Mouse (Mus musculus) T-helper 1 cell (primary cell): ENCODE measurements around the gene Tor3a.

Experiments used
- in situ Hi-C: fragments of 300-600 bp; cut with MboI, MseI; formaldehyde crosslinking; loops from one replicate; pipeline ENCODE4 v1.15.1; 2025; ENCODE audit warnings: high pct_unique_total_duplicates

The Tor3a gene

DNA sequence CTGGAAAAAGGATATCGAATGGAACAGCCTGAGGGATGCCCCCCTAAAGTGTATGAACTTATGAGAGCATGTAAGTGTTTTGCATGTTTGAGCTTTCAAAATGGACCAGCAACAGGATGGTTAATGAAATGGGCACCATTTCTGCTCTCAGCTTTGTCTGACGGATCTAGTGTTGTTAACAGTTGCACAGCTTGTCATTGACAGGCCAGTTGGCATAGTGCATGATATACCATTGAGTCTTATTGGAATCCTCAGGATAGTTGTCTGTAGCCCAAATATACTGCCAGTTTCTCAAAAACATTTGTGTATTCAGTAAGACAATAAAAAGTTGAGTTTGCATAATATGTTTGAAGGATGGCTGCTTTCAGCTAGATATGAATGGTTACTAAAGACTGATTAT, 39.0 kb downstream of the Tor3a start:
- in situ Hi-C loops = loop anchor here (10.0 kb wide), 1 partner anchor 160 kb away; the partner anchor contains the start of gene Soat1

DNA sequence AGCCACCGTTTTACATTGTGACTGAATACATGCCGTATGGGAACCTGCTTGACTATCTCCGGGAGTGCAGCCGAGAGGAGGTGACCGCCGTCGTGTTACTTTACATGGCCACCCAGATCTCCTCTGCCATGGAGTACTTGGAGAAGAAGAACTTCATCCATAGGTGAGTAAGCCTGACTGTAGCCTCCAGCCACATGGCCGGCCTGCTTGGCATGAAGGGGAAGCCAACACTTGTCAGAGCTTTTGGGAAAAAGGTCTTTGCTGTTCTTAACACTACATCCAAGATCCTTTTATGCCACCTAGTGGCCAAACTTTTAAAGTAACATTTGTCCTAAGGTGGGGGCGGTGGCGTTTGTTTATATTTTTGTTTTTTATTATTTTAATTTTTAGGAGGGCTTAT, 41.1 kb downstream of the Tor3a start:
- in situ Hi-C loops = loop anchor here (10.0 kb wide), 1 partner anchor 158 kb away; the partner anchor contains the start of gene Soat1

DNA sequence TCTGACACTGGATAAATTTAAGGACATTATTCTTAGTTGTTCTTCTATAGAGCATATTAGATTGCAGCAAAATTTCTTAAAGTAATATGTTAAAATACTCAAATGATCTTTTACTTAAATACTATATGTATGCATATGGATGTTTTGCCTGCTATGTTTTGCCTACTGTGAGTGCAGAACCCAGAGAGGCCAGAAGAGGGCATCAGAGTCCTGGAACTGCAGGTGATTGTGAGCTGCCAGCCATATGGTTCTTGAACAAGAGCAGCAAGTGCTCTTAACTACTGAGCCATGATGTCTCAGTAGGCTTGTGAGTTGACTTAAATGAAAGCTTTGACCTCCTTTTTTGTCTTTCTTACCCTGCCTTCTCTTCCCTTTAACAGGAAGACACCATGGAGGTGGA, 43.2 kb downstream of the Tor3a start:
- in situ Hi-C loops = loop anchor here (10.0 kb wide), 1 partner anchor 156 kb away; the partner anchor contains the start of gene Soat1

DNA sequence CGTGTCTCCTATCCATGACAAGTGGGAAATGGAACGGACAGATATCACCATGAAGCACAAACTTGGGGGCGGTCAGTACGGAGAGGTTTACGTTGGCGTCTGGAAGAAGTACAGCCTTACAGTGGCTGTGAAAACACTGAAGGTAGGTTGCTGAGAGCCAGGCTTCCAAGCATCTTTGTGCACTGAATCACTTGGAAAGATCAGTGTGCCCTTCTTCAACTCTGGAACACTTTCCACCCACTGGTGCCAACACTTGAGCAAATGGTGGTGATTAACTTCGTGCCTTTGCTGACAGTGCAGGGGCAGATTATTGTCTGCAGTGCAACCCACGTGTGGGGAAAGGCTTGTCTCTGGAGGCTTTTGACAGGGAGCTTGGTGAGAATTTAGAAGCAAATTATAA, 44.2 kb downstream of the Tor3a start:
- in situ Hi-C loops = loop anchor here (10.0 kb wide), 1 partner anchor 155 kb away; the partner anchor contains the start of gene Soat1

DNA sequence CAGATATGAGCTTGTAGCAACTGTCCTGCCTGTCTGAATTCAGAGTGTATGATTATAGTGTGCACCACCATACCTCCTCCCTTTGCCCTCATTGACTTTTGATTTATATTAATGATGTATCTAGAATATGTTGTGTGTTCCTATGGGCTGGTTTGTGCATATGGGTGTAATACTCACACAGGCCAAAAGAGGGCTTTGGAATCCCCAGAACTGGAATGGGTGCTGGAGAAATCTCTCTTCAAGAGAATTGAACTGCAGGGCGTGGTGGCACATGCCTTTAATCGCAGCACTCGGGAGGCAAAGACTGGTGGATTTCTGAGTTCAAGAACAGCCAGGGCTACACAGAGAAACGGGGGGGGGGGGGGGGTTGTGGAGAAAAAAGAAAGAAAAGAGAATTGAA, 47.4 kb downstream of the Tor3a start:
- in situ Hi-C loops = no loop called here

DNA sequence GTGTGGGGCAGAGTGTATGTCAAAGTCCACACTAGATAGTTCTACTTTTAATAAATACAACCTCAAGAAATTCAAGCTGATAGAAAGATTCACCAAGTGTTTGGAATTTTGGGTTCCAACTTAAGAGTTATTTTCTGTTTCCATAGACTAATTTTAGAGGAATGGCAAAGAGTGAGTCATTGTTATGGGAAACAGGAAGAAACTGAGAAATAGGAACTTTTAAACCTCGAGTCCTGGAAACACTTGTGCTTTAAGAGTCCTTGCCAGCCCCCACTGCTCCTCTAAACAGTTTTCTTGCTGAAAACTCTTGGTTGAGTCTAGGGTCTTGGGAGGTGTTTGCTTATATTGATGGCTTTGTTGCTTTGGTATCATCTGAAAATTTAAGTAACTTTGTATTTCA, 49.9 kb downstream of the Tor3a start:
- in situ Hi-C loops = no loop called here

DNA sequence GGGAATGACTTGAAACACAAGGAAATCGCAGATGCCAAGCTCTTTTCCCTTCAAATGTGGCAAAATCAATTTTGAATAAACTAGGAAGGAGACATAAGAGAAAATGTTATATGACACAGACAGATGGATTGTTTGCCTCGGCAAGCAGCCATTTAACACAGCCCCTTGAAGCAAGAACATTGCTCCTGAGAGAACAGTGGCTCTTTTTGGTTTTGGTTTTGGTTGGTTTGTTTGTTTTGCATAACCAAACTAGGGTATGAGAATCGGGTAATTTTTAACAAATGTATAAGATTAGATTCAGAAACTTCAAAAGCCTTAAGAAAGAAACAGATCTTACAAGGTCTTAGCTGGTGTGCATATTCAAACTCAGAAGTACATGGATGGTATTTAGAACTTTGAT, 53.2 kb downstream of the Tor3a start:
- in situ Hi-C loops = no loop called here

DNA sequence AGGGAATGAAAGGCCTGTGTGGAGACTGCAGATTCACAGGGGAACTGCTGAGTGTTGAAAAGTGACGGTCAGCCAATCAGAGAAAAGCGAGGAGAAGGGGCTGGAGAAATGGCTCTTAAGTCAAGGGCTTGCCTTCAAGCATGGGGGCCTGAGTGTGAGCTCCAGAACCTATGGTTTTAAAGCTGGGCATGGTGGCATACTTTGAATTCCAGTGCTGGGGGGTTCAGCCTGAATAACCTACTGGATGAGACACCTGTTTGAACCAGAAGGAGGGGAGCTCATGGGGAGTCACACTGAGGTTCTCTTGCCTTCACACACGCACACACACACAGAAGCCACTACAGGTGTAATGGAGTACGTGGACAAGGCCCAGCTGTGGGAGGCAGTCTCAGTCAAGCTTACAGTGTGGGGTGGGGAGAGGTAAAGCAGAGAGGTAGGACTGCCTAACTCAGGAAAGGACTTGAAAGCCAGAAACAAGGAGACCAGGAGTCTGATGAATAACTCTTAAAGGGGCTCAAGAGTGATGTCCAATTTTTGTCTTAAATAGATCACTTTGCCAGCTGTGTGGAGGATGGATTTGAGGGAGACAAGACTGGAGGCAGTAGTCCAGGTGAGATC, 53.8 kb downstream of the Tor3a start:
- in situ Hi-C loops = no loop called here

DNA sequence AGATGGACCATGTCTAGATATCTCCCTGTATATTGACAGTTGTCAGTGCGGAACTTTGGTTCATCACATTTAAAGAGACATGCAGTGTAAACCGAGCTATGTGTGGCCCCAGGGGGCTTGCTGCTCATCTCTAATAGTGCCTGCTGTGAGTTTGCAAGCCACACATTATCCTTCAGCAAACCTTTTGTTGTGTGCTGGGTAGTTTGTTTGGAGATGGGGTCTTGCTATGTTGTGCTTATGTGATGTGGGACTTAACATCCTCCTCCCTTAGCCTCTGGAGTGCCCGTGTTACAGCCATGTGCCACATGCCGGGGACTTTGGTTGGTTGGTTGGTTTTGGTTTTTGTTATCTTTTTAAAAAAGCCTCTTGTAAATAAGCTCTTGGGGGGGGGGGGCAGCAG, 56.3 kb downstream of the Tor3a start:
- in situ Hi-C loops = loop anchor here (10.0 kb wide), 1 partner anchor 53 kb away; no protein-coding TSS in a partner anchor

DNA sequence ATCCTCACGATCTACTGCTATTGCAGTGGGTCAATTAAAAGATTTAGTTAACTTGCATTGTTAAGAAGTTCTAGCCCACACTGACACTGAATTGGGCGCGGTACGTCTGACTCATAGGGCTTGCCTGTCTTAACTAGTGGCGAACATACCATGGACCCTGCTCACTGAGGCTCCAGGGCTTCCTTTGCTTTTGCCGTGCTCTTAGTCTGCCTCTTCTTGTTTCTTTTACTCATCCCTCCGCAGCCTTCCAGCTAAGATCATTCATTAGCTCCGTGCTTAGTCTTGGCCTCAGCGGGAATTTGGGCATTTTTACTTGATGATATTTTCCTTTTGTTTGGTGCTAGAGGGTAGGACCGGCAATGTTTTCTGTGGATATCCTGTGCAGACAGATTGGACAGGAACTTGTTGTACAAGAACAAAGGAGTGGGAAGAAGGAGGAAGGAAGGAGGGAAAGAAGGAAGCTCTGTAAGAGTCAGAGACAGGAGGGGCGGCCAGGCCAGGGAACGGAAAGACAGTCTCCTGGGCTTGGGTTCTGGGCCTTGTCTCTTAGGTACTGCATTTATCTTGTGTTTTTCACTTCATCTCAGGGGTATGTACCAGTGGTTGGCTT, 57.1 kb downstream of the Tor3a start:
- in situ Hi-C loops = loop anchor here (10.0 kb wide), 1 partner anchor 52 kb away; no protein-coding TSS in a partner anchor

DNA sequence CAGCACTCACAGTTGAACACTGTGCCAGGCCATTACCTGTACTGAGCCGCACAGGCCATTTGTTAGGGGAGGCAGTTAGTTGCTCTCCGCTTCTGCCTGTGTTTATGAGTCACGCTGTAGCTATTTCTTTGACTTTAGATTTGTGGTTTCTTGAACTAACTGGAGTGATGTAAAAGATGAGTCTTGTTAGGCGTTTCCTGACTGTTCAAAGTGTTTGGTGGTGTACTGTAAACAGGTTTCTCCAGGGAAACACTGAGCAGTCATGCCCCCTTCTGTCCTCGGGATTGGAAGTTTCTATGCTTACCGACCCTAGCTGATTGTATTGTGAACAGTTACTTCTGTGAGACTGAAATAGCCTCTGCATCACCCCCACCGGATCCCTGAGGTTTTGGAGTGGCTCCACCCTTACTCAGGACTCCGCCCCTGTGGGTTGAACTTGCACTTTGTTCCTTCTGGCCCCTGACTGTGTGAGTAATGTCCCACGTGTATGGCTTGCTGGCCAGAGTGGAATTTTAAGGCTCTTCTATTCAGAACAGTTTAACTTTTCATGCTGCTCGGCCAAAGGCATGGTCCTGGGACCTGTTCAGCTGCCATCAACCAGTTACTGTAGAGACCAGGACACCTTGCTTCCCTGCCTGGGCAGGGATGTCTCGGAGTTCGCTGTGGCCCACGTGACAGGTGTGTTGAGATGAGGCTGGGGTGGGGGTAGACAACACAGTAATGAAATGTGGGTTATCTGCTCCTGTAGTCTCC, 58.6 kb downstream of the Tor3a start:
- in situ Hi-C loops = loop anchor here (10.0 kb wide), 1 partner anchor 51 kb away; no protein-coding TSS in a partner anchor

DNA sequence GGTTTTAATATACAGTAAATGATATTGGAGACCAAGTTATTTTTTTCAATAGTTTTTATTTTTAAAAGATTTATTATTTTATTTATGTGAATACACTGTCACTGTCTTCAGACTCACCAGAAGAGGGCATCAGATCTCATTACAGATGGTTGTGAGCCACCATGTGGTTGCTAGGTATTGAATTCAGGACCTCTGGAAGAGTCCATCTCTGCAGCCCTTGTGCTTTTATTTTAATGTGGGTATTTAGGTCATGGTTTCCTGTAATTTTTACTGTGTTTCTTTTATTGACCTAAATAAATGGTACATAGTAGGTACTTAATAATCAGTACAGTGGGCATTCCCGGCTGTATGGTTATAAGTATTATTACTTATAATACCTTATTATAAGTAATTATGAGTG, 59.4 kb downstream of the Tor3a start:
- in situ Hi-C loops = loop anchor here (10.0 kb wide), 1 partner anchor 50 kb away; no protein-coding TSS in a partner anchor

DNA sequence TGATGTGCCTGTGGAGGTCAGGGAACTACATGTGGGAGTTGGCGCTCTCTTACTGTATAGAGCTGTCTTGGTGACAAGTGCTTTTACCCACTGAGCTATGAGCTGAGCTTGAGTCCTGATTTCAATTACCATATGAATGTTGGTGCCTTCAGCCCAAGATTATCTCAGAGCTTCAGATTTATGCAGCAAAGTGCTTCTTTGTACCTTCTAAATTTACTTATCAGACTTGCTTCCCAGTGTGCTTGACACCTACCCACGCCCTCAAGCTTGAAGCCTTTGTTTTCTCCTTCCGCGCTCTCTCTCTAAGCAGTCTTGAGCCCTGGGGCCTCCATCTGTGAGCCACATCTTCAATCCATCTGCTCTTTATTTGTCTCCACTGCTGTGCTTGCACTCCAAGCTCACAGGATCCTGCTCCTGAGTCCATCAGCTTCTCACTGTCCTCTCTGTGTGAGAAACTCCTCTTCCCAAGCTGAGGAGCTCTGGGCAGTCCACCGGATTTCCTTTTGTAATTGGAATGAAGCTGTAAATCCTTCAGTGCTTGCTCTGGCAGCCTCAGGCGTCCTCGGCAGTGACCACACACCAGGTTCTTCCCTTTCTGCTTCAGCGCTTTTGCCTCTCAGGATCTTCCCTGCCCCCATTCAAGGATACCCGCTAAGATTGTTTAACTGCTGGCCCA, 60.2 kb downstream of the Tor3a start:
- in situ Hi-C loops = loop anchor here (10.0 kb wide), 1 partner anchor 49 kb away; no protein-coding TSS in a partner anchor

DNA sequence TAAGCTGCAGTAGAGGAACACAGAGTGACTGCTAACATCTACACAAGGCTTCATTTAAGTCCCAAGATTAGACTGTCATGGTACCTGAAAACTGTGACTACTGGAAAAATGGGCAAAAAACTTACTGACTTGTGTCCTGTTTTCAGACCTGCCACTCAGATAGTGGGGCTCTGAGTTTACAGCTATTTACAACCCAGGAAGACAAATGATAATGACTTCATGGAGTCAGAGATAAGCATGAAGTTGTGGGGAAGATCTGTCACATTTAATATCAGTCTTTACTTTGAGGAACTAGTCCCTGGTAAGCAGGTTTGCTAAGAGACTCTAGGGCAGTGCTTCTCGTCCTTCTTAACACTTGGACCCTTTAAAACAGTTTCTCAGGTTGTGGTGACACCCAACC, 63.9 kb downstream of the Tor3a start:
- in situ Hi-C loops = loop anchor here (10.0 kb wide), 1 partner anchor 45 kb away; no protein-coding TSS in a partner anchor

DNA sequence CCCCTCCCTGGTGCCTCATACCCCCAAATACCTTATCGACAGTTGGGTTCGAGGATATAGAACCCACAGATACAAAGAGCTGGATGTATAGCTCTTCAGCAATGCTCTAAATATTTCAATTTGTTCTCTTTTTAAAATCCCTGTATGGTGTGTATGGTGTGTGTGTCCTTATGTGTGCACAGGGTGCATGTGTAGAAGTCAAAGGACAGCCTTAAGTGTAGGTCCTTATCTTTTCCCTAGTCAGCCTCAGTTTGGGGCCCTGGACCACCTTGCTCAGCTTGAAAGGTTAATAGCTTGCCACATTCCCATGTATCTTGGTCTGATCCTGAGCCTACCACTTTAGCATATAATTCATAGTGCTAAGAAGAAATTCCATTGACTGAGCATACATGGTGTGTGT, 65.7 kb downstream of the Tor3a start:
- in situ Hi-C loops = no loop called here

DNA sequence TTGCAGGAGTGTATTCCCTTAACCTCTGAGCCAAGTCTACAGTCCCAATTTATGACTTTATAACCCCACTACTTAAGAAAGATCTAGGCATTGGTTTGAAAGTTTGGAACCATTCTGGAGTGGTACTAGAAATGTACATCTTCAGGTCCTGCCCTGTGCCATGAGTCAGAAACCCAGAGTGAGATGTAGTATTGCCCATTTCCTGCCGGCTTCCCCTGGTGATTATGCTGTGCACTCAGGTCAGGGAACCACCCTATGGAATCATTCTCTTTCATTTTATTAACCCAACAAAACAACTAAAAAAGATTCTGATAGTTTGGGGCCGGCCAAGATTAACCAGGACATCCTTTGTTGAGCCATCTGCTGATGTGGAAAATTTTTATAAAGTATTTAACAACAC, 68.2 kb downstream of the Tor3a start:
- in situ Hi-C loops = no loop called here

DNA sequence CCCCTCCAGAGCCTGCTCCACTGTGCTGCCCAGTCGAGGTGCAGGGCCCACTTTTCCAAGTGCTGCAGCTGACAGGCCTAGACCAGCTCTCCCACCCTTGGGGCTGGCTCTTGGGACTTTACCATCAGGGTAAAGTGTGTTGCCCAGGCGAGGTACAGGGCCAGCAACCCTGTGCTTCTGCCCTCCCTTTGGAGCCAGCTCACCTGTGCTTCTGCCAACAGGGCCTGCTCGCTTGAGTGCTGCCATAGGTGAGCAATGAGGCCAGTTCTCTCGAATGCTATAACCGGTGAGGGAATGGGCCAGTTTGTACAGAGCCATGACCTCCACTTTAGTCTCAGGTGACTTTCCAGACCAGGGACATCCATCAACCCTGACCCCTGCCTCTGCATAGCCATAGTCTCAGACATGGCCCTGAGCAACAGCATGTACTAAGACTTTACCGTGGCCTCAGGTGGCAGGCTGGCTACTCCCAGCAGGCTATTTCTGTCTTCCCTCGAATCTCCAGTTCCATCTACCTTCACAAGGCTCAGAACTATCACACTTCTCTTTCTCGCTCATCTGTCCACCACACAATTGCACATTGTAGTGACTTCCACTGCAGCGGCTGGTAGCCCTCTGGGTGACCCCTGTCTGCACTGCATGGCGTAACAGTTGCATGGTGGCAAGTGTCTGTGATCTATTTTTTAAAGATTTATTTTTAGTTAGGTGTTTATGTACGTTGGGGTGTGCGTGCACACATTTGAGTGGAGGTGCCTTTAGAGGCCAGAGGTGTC, 68.9 kb downstream of the Tor3a start:
- in situ Hi-C loops = no loop called here
